Mouse (Mus musculus): ENCODE measurements around the gene Zbtb8b.

DNA sequence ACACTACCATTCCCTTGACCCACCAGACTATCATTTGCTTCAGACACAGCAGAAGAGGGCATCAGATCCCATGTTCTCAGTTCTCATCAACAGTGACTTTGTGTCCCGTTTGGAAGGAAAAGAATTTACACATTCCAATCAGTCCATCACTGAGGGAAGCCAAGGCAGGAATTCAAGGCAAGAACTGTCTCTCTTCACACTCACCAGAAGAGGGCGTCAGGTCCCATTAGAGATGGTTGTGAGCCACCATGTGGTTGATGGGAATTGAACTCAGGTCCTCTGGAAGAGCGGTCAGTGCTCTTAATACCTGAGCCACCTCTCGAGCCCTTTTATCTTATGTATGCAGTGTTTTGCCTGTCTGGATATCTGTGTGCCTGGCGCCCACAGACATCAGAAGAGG lies 22.3 kb downstream of the Zbtb8b start:
- TF ChIP-seq CTCF (conservative IDR thresholded peaks at IDR 0.05; ENCODE audit: low read length): peak; percentile 15; the same call in 1 of the 2 replicates
- TF ChIP-seq POU5F1 (IDR thresholded peaks at IDR 0.05; ENCODE audit: borderline replicate concordance, low read length): no peak
